Mouse (Mus musculus) layer of hippocampus, adult 9-10 months (tissue): ENCODE measurements around the gene Mb.

Experiments
- DNase-seq: peaks from one replicate; pipeline ENCODE4 v3.0.0; 2022; ENCODE audit warnings: low spot score

Gene Mb

GRCm38 (mm10) chr15:76976619-76977018 lies 73.9 kb downstream of the Mb start:
- no peak for DNase-seq

GRCm38 (mm10) chr15:76973855-76974651 lies 76.4 kb downstream of the Mb start:
- peak; percentile 91 for DNase-seq

GRCm38 (mm10) chr15:76973272-76973854 lies 77.1 kb downstream of the Mb start:
- no peak for DNase-seq

- no peak for DNase-seq
Measured at GRCm38 (mm10) chr15:76972661-76973060, 77.8 kb downstream of the Mb start.
